Mouse (Mus musculus) testis, adult 2 months (tissue): Measurements from ENCODE around the gene Fam50a. TPM values are rescaled to one million over a fixed set of nuclear protein-coding genes. Genes with fewer than 3 reads are reported as not detected.

Experiments
- H3K27ac ChIP-seq: fragments of 200-500 bp; 2 replicates; pipeline ENCODE4 v1.5.1; 2012; ENCODE audit warnings: low read depth, low read length; ENCODE audit not compliant: control insufficient read depth, insufficient read depth
- H3K27me3 ChIP-seq: fragments of 200-500 bp; 2 replicates; pipeline ENCODE4 v1.6.1; 2012; ENCODE audit warnings: mild to moderate bottlenecking, low read length, moderate library complexity; ENCODE audit not compliant: control insufficient read depth, insufficient read depth
- H3K36me3 ChIP-seq: fragments of 200-500 bp; 2 replicates; pipeline ENCODE4 v1.6.1; 2012; ENCODE audit warnings: mild to moderate bottlenecking, low read length; ENCODE audit not compliant: control insufficient read depth, insufficient read depth
- H3K4me1 ChIP-seq: fragments of 200-500 bp; 2 replicates; pipeline ENCODE4 v1.6.1; 2012; ENCODE audit warnings: low read length; ENCODE audit not compliant: control insufficient read depth, insufficient read depth
- H3K4me3 ChIP-seq: fragments of 200-500 bp; 2 replicates; pipeline ENCODE4 v1.5.1; 2012; ENCODE audit warnings: low read depth, mild to moderate bottlenecking, low read length, moderate library complexity, mixed read lengths; ENCODE audit not compliant: control insufficient read depth
- CTCF ChIP-seq: fragments of 200-500 bp; IDR thresholded peaks from 2 replicates; pipeline ENCODE4 v1.5.1; 2012; ENCODE audit warnings: low read depth, mild to moderate bottlenecking, inconsistent platforms, low read length, moderate library complexity; ENCODE audit not compliant: control insufficient read depth, insufficient read depth, insufficient replicate concordance
- POLR2A ChIP-seq: fragments of 200-500 bp; IDR thresholded peaks from 2 replicates; pipeline ENCODE4 v1.6.1; 2012; ENCODE audit warnings: low read depth, mild to moderate bottlenecking, inconsistent platforms, low read length, moderate library complexity; ENCODE audit not compliant: control insufficient read depth
- polyA plus RNA-seq: library from polyadenylated mRNA; depleted of rRNA; stranded (reverse); fragments of >200 nt; gene quantifications from 2 replicates; pipeline ENCODE4 v1.2.3, GENCODE M21; 2012

Gene Fam50a
- polyA plus RNA-seq, 1 experiment, result 1.9 TPM

DNA sequence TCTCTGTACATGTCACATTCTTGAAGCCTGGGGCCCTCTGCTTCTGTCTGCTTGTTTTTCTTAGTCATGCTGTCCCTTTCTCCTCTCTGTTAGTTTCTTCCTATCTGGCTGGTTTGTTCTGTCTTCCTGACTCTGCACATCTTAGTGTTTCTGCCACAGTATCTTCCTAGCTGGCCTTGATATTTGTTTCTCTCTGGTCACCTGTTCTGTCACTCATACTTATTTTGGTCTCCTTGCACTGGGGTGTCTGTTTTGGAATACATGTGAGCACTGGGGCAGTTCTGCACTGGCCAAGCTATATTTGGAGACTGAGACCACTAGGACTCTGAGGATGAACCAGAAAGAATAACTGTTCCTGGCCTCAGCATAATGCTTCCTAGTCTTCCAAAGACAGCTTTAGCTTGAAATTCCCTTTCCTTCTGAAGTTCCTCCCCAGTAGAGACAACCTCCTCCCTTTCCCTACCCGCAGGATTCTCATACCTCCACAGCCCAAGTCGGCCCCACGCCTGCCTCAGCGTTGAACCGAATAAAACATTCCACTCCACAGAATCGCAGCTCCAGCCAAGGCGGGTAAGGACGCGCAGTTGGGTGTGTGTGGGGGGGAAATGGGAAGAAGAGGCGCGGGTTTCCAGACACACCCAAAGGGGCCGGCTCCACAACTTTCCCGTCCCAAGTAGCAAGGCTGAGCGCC is 31.6 kb upstream of the Fam50a start:
- Histone ChIP-seq H3K27me3 (no peaks in the 10 kb centered on the region), H3K36me3 (no peaks in the 10 kb centered on the region), H3K4me1 (no peaks in the 10 kb centered on the region; the same call in 1 of the 2 replicates), H3K27ac (no peak overlapping the region), H3K4me3 (peak overlapping the region; percentile 88)
- TF ChIP-seq CTCF, result no peak
- TF ChIP-seq POLR2A, result no peak

DNA sequence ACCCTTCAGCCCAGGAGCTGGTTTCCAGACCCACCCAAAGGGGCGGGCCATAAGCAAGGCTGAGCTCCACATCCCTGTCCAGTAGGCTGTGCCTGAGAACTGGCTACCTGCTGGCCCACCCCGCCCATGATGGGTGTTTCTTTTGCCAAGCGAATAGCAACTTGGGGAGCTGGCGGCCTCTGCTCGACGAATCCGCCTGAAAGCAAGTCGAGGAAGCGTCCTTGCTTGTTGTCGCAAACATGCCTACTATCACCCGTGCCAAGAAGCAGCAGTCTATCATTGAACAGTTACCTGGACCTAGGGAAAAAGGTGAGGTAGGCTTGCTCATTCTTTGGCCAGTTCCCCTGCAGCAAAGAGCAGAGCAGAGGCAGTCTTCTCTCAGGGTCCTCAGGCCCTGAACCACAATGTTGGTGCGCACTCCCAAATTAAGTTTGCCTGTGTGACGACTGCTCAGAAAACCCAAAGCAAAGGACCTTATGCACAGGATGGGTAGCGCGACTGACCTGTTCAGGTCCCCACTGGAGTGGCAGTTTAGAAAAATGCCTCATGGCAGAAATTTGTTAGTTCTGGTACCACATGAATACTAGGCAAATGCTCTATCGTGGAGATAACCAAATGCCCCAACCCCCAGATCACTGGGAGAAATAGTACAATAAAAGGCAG is 31.0 kb upstream of the Fam50a start, which contains the start of the genes Taz and Dnase1l1:
Taz (plus strand) TSS at position 181 of the 663 bp plus-strand sequence.
Dnase1l1 (minus strand) TSS at position 606 of the 663 bp plus-strand sequence.
- Histone ChIP-seq H3K4me1 (no peaks in the 10 kb centered on the region; the same call in 1 of the 2 replicates), H3K36me3 (no peaks in the 10 kb centered on the region), H3K27ac (peak within 1 kb of the TSS; percentile 77), H3K27me3 (no peaks in the 10 kb centered on the region), H3K4me3 (peak within 1 kb of the TSS; percentile 88)
- no peak for TF ChIP-seq POLR2A
- no peak for TF ChIP-seq CTCF

DNA sequence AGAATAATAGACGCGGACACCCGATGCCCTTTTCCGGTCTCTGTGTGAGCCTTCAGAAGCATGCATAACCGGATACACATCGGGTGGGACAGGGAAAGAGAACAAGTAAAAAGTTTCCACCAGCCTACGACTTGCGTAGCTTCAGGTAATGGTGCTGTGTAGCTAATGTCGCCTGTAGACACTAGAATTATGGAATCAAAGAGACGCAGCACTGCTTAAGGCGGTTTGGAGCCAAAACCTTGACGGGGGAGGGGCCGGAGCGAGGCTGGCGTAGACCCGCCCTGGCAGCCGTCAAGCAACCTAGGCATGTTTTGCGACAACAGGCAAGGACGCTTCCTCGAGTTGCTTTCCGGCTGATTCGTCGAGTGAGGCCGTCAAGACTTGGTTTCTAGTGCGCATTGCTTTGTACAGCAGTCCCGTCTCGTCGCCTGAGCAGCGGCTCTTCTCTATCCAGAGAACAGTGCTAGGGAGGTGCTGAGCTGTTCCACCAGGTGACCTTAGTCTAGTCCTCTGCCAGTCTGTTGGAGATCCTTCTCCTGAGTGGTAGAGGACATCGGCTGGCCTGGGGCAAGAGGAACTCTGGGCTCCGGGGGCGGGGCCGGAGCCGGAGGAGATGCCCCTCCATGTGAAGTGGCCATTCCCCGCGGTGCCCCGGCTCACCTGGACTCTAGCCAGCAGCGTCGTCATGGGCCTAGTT is 30.3 kb upstream of the Fam50a start:
- TF ChIP-seq POLR2A, result peak; percentile 69; the same call in 1 of the 2 replicates
- no peak for TF ChIP-seq CTCF
- Histone ChIP-seq H3K27me3 (no peaks in the 10 kb centered on the region), H3K36me3 (no peaks in the 10 kb centered on the region), H3K4me3 (peak overlapping the region; percentile 88), H3K4me1 (no peaks in the 10 kb centered on the region; the same call in 1 of the 2 replicates), H3K27ac (peak overlapping the region; percentile 71)

DNA sequence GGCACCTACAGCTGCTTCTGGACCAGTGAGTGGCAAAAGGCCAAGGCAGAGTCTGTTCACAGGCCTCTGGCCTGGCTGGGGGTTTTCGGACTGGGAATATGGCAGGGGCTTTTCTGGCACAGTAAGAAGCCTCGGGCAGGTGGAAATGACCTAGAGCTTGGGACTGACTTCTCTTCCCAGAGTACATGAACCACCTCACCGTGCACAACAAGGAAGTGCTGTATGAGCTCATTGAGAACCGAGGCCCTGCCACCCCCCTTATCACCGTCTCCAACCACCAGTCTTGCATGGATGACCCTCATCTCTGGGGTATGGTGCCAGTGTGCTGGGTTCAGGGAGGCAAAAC is 29.8 kb upstream of the Fam50a start:
- TF ChIP-seq POLR2A (no peak), CTCF (no peak)
- Histone ChIP-seq H3K27ac (no peak overlapping the region), H3K4me1 (no peaks in the 10 kb centered on the region; the same call in 1 of the 2 replicates), H3K4me3 (peak overlapping the region; percentile 88), H3K36me3 (no peaks in the 10 kb centered on the region), H3K27me3 (no peaks in the 10 kb centered on the region)

DNA sequence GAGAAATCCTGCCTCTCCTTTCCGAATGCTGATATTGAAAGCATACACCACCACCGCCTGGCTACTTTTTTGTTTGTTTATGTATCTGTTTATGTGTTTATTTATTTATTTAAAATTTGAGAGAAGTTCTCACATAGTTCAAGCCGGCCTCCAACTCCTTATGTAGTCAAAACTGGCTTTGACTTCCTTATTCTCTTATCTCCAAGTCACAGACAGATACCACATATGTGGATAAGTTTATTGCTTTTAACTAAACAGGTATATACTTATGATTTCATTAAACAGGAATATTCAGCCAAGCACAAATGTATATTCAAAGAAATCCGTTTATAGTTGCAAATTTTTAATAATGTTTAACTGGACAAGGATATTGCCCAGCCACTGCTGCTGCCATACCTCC is 19.4 kb upstream of the Fam50a start:
- TF ChIP-seq POLR2A, result no peak
- no peak for TF ChIP-seq CTCF

DNA sequence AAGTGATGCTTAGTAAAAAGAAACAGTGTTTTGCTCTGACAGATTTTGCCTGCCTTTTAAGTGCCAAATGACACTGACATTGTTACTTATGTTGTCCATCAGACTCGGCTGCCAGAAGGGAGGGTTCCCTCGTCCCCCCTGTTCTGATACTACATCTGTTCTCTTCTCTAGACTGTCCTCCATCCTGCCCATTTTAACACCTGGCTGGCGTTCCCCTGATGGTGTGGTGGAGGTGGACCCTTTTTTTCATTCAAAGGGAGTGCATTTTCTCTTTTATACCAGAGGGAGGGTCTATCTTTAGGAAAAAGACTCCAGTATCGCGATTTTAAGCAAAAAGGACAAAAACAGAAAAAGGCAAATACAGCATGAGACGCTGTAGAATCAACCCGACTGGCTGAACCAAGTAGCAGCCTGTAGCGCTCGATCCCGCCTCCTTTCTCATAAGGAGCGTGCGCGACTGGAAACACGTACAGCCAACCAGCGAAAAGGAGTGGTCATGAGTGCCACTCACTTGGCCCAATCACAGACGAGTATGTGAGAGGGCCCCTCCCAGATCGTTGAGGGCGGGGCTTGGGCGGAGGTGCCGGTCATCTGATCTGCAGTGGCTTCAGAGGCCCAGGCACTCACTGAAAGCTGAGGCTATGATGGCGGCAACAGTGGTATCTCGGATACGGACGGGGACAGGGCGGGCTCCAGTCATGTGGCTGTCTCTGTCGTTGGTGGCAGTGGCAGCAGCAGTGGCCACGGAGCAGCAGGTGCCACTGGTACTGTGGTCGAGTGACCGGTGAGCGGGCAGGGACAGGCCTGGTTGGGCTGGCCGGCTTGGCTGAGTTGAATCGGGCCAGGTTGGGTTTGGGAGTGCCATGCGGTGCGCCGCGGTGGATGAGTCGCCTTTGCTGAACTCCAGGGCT is 16.0 kb upstream of the Fam50a start, which contains the start of gene Atp6ap1:
Atp6ap1 (plus strand) TSS at position 560 of the 911 bp plus-strand sequence.
- Histone ChIP-seq H3K4me1 (no peaks in the 10 kb centered on the region; the same call in 1 of the 2 replicates), H3K4me3 (peak within 1 kb of the TSS; percentile 90), H3K36me3 (no peaks in the 10 kb centered on the region), H3K27ac (peak within 1 kb of the TSS; percentile 69), H3K27me3 (no peaks in the 10 kb centered on the region)
- TF ChIP-seq POLR2A (no peak; the same call in 1 of the 2 replicates), CTCF (no peak)

More for the DNA sequence above, 19.4 kb upstream of the Fam50a start:
- no peaks in the 10 kb centered on the region for H3K36me3 ChIP-seq
- no peaks in the 10 kb centered on the region; the same call in 1 of the 2 replicates for H3K4me1 ChIP-seq
- H3K4me3 ChIP-seq, result no peak overlapping the region
- no peaks in the 10 kb centered on the region for H3K27me3 ChIP-seq
- no peak overlapping the region for H3K27ac ChIP-seq

DNA sequence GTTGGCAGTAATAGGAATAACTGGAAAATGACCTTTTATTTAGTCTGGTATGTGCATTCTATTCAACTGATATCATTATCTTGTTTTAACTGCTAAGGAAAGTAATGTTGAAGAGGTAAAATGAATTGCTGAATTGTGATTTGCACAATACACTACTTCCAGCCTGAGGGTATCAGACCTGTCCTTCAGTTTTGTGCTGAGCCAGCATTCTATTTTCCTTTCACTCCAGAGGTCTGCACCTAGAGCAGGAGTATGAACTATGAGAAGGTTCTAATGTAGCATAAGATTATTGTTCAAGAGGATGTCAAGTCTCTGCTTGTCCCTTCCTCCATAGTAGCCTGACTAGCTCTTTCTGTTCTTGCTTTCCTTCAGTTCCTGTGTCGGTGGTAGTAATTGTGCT is 14.5 kb upstream of the Fam50a start:
- Histone ChIP-seq H3K36me3 (no peaks in the 10 kb centered on the region), H3K27ac (no peak overlapping the region), H3K27me3 (no peaks in the 10 kb centered on the region), H3K4me3 (no peak overlapping the region), H3K4me1 (no peaks in the 10 kb centered on the region; the same call in 1 of the 2 replicates)
- TF ChIP-seq CTCF, result no peak
- no peak for TF ChIP-seq POLR2A
